Mouse (Mus musculus) hindbrain, embryonic 13.5 days (tissue): ENCODE measurements around the gene Rragb. TPM values are rescaled to one million over a fixed set of nuclear protein-coding genes. Genes with fewer than 3 reads are reported as not detected.
A peak's percentile ranks its signal among the peaks of the same experiment; 100 is the strongest.
"Not testable (repeated sequence)": the region's sequence is repeated elsewhere in the genome, so short reads cannot be mapped to it uniquely, and the experiment has no call there.

Source experiments
- ATAC-seq: fragments of 200-750 bp; cut with Nextera tagmentation; 2 replicates; pipeline ENCODE4 v1.8.0; 2017; ENCODE audit warnings: moderate TSS enrichment; ENCODE audit not compliant: low FRiP score
- H3K27ac ChIP-seq: fragments of 300-500 bp; sonication (generic); 2 replicates; pipeline ENCODE4 v1.5.1; 2015; ENCODE audit warnings: inconsistent platforms, mild to moderate bottlenecking, moderate library complexity
- H3K27me3 ChIP-seq: fragments of 300-500 bp; sonication (generic); 2 replicates; pipeline ENCODE4 v1.6.1; 2015; ENCODE audit warnings: mild to moderate bottlenecking, inconsistent platforms
- H3K36me3 ChIP-seq: fragments of 300-500 bp; sonication (generic); 2 replicates; pipeline ENCODE4 v1.6.1; 2015; ENCODE audit warnings: mild to moderate bottlenecking, inconsistent platforms
- H3K4me1 ChIP-seq: fragments of 300-500 bp; sonication (generic); replicated peaks from 2 replicates; pipeline ENCODE4 v1.6.1; 2015; ENCODE audit warnings: inconsistent platforms
- H3K4me2 ChIP-seq: fragments of 300-500 bp; sonication (generic); 2 replicates; pipeline ENCODE4 v1.6.1; 2015; ENCODE audit warnings: inconsistent platforms, mild to moderate bottlenecking, moderate library complexity
- H3K4me3 ChIP-seq: fragments of 300-500 bp; sonication (generic); 2 replicates; pipeline ENCODE4 v1.5.1; 2015; ENCODE audit warnings: mild to moderate bottlenecking, inconsistent platforms
- H3K9ac ChIP-seq: fragments of 300-500 bp; sonication (generic); 2 replicates; pipeline ENCODE4 v1.6.1; 2015; ENCODE audit warnings: mild to moderate bottlenecking, inconsistent platforms
- H3K9me3 ChIP-seq: fragments of 300-500 bp; sonication (generic); 2 replicates; pipeline ENCODE4 v1.6.1; 2016; ENCODE audit warnings: inconsistent platforms
- WGBS: fragments of 180-500 bp; shearing (Covaris S2); methylation state at CpG from one replicate; pipeline ENCODE4 v1.1.7; 2015; 5-methylcytosine and 5-hydroxymethylcytosine counted together
- polyA plus RNA-seq: library from polyadenylated mRNA; unstranded; fragments of >200 nt; fragmentation: Nextera tagmentation; extraction: Ambion mirVana; gene quantifications from 2 replicates; pipeline ENCODE4 v1.2.1, GENCODE M21; 2015

Rragb gene
- polyA plus RNA-seq: 5.6 and 5.7 TPM in 2 replicates

- Histone ChIP-seq H3K9ac (peak within 1 kb of the TSS; percentile 63), H3K27ac (peak within 1 kb of the TSS; percentile 55), H3K4me2 (peak within 1 kb of the TSS; percentile 58), H3K9me3 (no peaks in the 10 kb centered on the region), H3K4me3 (peak within 1 kb of the TSS; percentile 53), H3K27me3 (no peaks in the 10 kb centered on the region; the same call in 1 of the 2 replicates), H3K4me1 (no peaks in the 10 kb centered on the region), H3K36me3 (no peaks in the 10 kb centered on the region)
- WGBS: 18% methylated on average over 47 of the region's 47 CpGs
- ATAC-seq: peak; percentile 99
These were observed at the start of gene Rragb for GRCm38 (mm10) chrX:153139734-153140515. Gene Rragb (plus strand): TSS chrX:153139981.

- no peaks in the 10 kb centered on the region for H3K4me1 ChIP-seq
- no peaks in the 10 kb centered on the region for H3K36me3 ChIP-seq
- 16% methylated on average over 3 of the region's 3 CpGs for WGBS
- no peak for ATAC-seq
- H3K9ac ChIP-seq: no peak within 1 kb of the TSS
- no peaks in the 10 kb centered on the region for H3K9me3 ChIP-seq
- no peaks in the 10 kb centered on the region for H3K27me3 ChIP-seq
- no peak within 1 kb of the TSS for H3K27ac ChIP-seq
- H3K4me2 ChIP-seq: no peak within 1 kb of the TSS
- no peak within 1 kb of the TSS for H3K4me3 ChIP-seq
These were observed 21.3 kb upstream of the Rragb start, which contains the start of gene Foxr2 for GRCm38 (mm10) chrX:153118486-153118885. Gene Foxr2 (plus strand): TSS chrX:153118786.

GRCm38 (mm10) chrX:153119013-153119412 is 20.8 kb upstream of the Rragb start:
- Histone ChIP-seq H3K9me3 (no peaks in the 10 kb centered on the region), H3K27me3 (no peaks in the 10 kb centered on the region), H3K36me3 (no peaks in the 10 kb centered on the region), H3K4me3 (no peak overlapping the region), H3K4me2 (no peak overlapping the region), H3K27ac (no peak overlapping the region), H3K9ac (no peak overlapping the region), H3K4me1 (no peaks in the 10 kb centered on the region)
- WGBS: 40% methylated on average over 2 of the region's 2 CpGs
- ATAC-seq: no peak

- no peaks in the 10 kb centered on the region; the same call in 1 of the 2 replicates for H3K27me3 ChIP-seq
- no peak overlapping the region for H3K4me3 ChIP-seq
- no peak for ATAC-seq
- H3K9me3 ChIP-seq: no peaks in the 10 kb centered on the region
- no peaks in the 10 kb centered on the region for H3K4me1 ChIP-seq
- no peak overlapping the region for H3K27ac ChIP-seq
- H3K9ac ChIP-seq: no peak overlapping the region
- no peaks in the 10 kb centered on the region for H3K36me3 ChIP-seq
- H3K4me2 ChIP-seq: no peak overlapping the region
- WGBS: 55% methylated on average over 3 of the region's 3 CpGs
These were observed 2.9 kb downstream of the Rragb start for GRCm38 (mm10) chrX:153142656-153143055.

- H3K4me2 ChIP-seq: no peak overlapping the region
- ATAC-seq: no peak
- WGBS: 21% methylated on average over 1 of the region's 1 CpGs
- H3K9ac ChIP-seq: no peak overlapping the region
- H3K4me3 ChIP-seq: no peak overlapping the region
- no peaks in the 10 kb centered on the region for H3K4me1 ChIP-seq
- no peaks in the 10 kb centered on the region for H3K9me3 ChIP-seq
- no peaks in the 10 kb centered on the region for H3K27me3 ChIP-seq
- no peak overlapping the region for H3K27ac ChIP-seq
- H3K36me3 ChIP-seq: no peaks in the 10 kb centered on the region
These were observed 12.0 kb downstream of the Rragb start for GRCm38 (mm10) chrX:153151766-153152165.

GRCm38 (mm10) chrX:153155322-153155721 is 15.5 kb downstream of the Rragb start:
- Histone ChIP-seq H3K27ac (no peak overlapping the region), H3K9ac (no peak overlapping the region), H3K9me3 (no peaks in the 10 kb centered on the region), H3K4me2 (no peak overlapping the region), H3K27me3 (no peaks in the 10 kb centered on the region), H3K4me1 (no peaks in the 10 kb centered on the region), H3K36me3 (no peaks in the 10 kb centered on the region), H3K4me3 (no peak overlapping the region)
- WGBS: 55% methylated on average over 3 of the region's 3 CpGs
- ATAC-seq: no peak

- H3K36me3 ChIP-seq: no peaks in the 10 kb centered on the region
- ATAC-seq: no peak
These were observed 35.0 kb downstream of the Rragb start for GRCm38 (mm10) chrX:153174786-153175185.

GRCm38 (mm10) chrX:153182221-153182620 is 42.4 kb downstream of the Rragb start:
- Histone ChIP-seq H3K9me3 (no peaks in the 10 kb centered on the region), H3K36me3 (no peaks in the 10 kb centered on the region), H3K9ac (no peak overlapping the region), H3K27ac (no peak overlapping the region), H3K27me3 (no peaks in the 10 kb centered on the region), H3K4me3 (no peak overlapping the region), H3K4me1 (no peaks in the 10 kb centered on the region), H3K4me2 (no peak overlapping the region)
- ATAC-seq: no peak
- WGBS: 94% methylated on average over 2 of the region's 2 CpGs

More at GRCm38 (mm10) chrX:153174786-153175185, 35.0 kb downstream of the Rragb start:
- Histone ChIP-seq H3K4me1 (no peaks in the 10 kb centered on the region), H3K9ac (no peak overlapping the region), H3K4me2 (no peak overlapping the region), H3K9me3 (no peaks in the 10 kb centered on the region), H3K4me3 (no peak overlapping the region), H3K27ac (no peak overlapping the region), H3K27me3 (no peaks in the 10 kb centered on the region)
- WGBS: 6% methylated on average over 1 of the region's 1 CpGs

- not testable (repeated sequence) for H3K9me3 ChIP-seq
- WGBS: 75% methylated on average over 2 of the region's 2 CpGs
These were observed 59.4 kb downstream of the Rragb start for GRCm38 (mm10) chrX:153199185-153199584.

GRCm38 (mm10) chrX:153211101-153211500 is 71.3 kb downstream of the Rragb start:
- no peak overlapping the region for H3K4me2 ChIP-seq
- no peaks in the 10 kb centered on the region for H3K9me3 ChIP-seq
- H3K4me1 ChIP-seq: no peaks in the 10 kb centered on the region
- H3K27ac ChIP-seq: no peak overlapping the region
- 77% methylated on average over 1 of the region's 1 CpGs for WGBS
- no peaks in the 10 kb centered on the region for H3K36me3 ChIP-seq
- H3K27me3 ChIP-seq: no peaks in the 10 kb centered on the region
- H3K9ac ChIP-seq: no peak overlapping the region
- no peak for ATAC-seq
- H3K4me3 ChIP-seq: no peak overlapping the region

More at GRCm38 (mm10) chrX:153199185-153199584, 59.4 kb downstream of the Rragb start:
- H3K4me1 ChIP-seq, H3K27me3 ChIP-seq, H3K36me3 ChIP-seq, ATAC-seq, H3K27ac ChIP-seq, H3K4me3 ChIP-seq, H3K4me2 ChIP-seq, H3K9ac ChIP-seq: not testable (repeated sequence)

Other genes starting within 250 kb of the Rragb start
- gene Usp51, start 133.5 kb upstream of the Rragb start, polyA plus RNA-seq: 1.6 and 1.8 TPM in 2 replicates
- gene Mageh1, start 102.4 kb upstream of the Rragb start, polyA plus RNA-seq: 121 and 126 TPM in 2 replicates
- 0.39 and 0.47 TPM in 2 replicates for gene Foxr2, start 21.2 kb upstream of the Rragb start, polyA plus RNA-seq
- 3.5 and 5.3 TPM in 2 replicates for gene Klf8, start 97.5 kb downstream of the Rragb start, polyA plus RNA-seq